ENCODE assay signal across 21 mouse cellular contexts in genomic region chr5:104833330-104833729, GRCm38 (mm10). TPM values are rescaled to one million over a fixed set of nuclear protein-coding genes. Genes with fewer than 3 reads are reported as not detected.
"Had no signal": no experiment of that assay in that cellular context is flagged by ENCODE, and none has a peak within 500 bp of the region (broad histone marks: within the 10 kb centered on the region; RNA-seq: fewer than 3 reads in every experiment).

No protein-coding gene starts in this region.

- H3K27ac ChIP-seq: liver, embryonic 14.5 days; lung, embryonic 15.5 days; midbrain, embryonic 10.5 days; midbrain, embryonic 13.5 days; neural tube, embryonic 13.5 days; neural tube, embryonic 15.5 days had no signal

- DNase-seq: lung, adult 18-20 months; lung, postnatal 14 days; lung, postnatal 36 days; retina, postnatal 1 day; right cerebral cortex, adult 18-20 months; right cerebral cortex, postnatal 25 days; right cerebral cortex, postnatal 4 days; spleen, adult 18-20 months; thymus, adult 18-20 months; thymus, postnatal 14 days; thymus, postnatal 36 days had no signal

- H3K36me3 ChIP-seq: lung, embryonic 15.5 days; midbrain, embryonic 10.5 days; neural tube, embryonic 13.5 days had no signal

- H3K4me1 ChIP-seq: lung, embryonic 15.5 days; midbrain, embryonic 10.5 days; midbrain, embryonic 13.5 days; neural tube, embryonic 13.5 days; neural tube, embryonic 15.5 days had no signal

- H3K9ac ChIP-seq: liver, embryonic 14.5 days; lung, embryonic 15.5 days; midbrain, embryonic 13.5 days; neural tube, embryonic 13.5 days; neural tube, embryonic 15.5 days had no signal

- ATAC-seq: lung, postnatal 0 days; midbrain, embryonic 13.5 days; midbrain, embryonic 16.5 days had no signal

- H3K27me3 ChIP-seq: lung, embryonic 15.5 days; midbrain, embryonic 13.5 days; neural tube, embryonic 13.5 days; neural tube, embryonic 15.5 days had no signal

- H3K4me3 ChIP-seq: lung, embryonic 15.5 days; midbrain, embryonic 10.5 days; midbrain, embryonic 13.5 days; myocyte; neural tube, embryonic 13.5 days; neural tube, embryonic 15.5 days had no signal

- H3K4me2 ChIP-seq: lung, embryonic 15.5 days; midbrain, embryonic 13.5 days; neural tube, embryonic 13.5 days; neural tube, embryonic 15.5 days had no signal

RNA-seq across cellular contexts. Expression of gene Zfp951, which starts 26.5 kb away (rescaled TPM):
- polyA plus RNA-seq: small intestine, adult 2 months had no signal
